ENCODE assay signal across 8 mouse cellular contexts in genomic region chr17:93158280-93158851, GRCm38 (mm10). TPM values are rescaled to one million over a fixed set of nuclear protein-coding genes. Genes with fewer than 3 reads are reported as not detected.
DNase-seq lines count a peak whose midpoint lies in the region; ATAC-seq and TF ChIP-seq lines count a peak whose summit lies in the region.

No protein-coding gene starts in this region.

- no peak overlapping the region for H3K4me3 ChIP-seq in gastrocnemius, adult 2 months

- DNase-seq in gastrocnemius, adult 2 months = peak; percentile 18
- DNase-seq in gastrocnemius, postnatal 36 days = no peak
- DNase-seq in Muller cell, postnatal 12 days (ENCODE audit: inconsistent ontology term) = peak; percentile 37
- peak; percentile 76 to 81 for DNase-seq in cerebellum, postnatal 14 days
- DNase-seq in layer of hippocampus, adult 9-11 months = peak; percentile 5
- DNase-seq in right cerebral cortex, postnatal 14 days = peak; percentile 59

- intact Hi-C loops in gastrocnemius, adult 2 months (cut with DNase I) = no loop called here
- intact Hi-C loops in gastrocnemius, postnatal 36 days (cut with DNase I) = no loop called here

- ATAC-seq in hematopoietic stem cell, adult 5-6 weeks (replicated peaks in 1 of 2; ENCODE audit: insufficient read depth in 1 of 2, low FRiP score in 2 of 2, low TSS enrichment in 1 of 2, low read depth in 1 of 2, poor library complexity in 2 of 2, severe bottlenecking in 2 of 2) = peak; percentile 84 to 91
- ATAC-seq in megakaryocyte, adult 5-6 weeks (ENCODE audit: poor library complexity, severe bottlenecking) = peak; percentile 70

- H3K27ac ChIP-seq in gastrocnemius, adult 2 months = no peak overlapping the region

- peak; percentile 61 for TF ChIP-seq CTCF in gastrocnemius, adult 2 months (IDR thresholded peaks at IDR 0.05)

RNA-seq across cellular contexts. Expression of gene Adcyap1, which starts 40.5 kb away (rescaled TPM):
- not detected for total RNA-seq in gastrocnemius, adult 2 months (2021)
- not detected for total RNA-seq in gastrocnemius, postnatal 36 days (2021)
- total RNA-seq in hematopoietic stem cell, adult 5-6 weeks (2017) = not detected in 2 replicates
- not detected in 2 replicates for total RNA-seq in megakaryocyte, adult 5-6 weeks (2015)
- not detected in 2 replicates for total RNA-seq in megakaryocyte, adult 5-6 weeks (2017)

Comparison
In these comparisons a context has a peak if more than half of its experiments do, and no peak if none do; other contexts are left out.
1. DNase-seq: peak in gastrocnemius, adult 2 months (single experiment), Muller cell, postnatal 12 days (single experiment), cerebellum, postnatal 14 days (2 of 2), layer of hippocampus, adult 9-11 months (single experiment) and right cerebral cortex, postnatal 14 days (single experiment); none in gastrocnemius, postnatal 36 days (0 of 2).